Mouse (Mus musculus) left cerebral cortex, adult 11 months (tissue): ENCODE data around the gene 1810009A15Rik.
"Not testable (repeated sequence)": the region's sequence is repeated elsewhere in the genome, so short reads cannot be mapped to it uniquely, and the experiment has no call there.

Experiments used
- DNase-seq: peaks from one replicate; pipeline ENCODE4 v3.0.0; 2022; ENCODE audit warnings: low spot score

The 1810009A15Rik gene

DNA sequence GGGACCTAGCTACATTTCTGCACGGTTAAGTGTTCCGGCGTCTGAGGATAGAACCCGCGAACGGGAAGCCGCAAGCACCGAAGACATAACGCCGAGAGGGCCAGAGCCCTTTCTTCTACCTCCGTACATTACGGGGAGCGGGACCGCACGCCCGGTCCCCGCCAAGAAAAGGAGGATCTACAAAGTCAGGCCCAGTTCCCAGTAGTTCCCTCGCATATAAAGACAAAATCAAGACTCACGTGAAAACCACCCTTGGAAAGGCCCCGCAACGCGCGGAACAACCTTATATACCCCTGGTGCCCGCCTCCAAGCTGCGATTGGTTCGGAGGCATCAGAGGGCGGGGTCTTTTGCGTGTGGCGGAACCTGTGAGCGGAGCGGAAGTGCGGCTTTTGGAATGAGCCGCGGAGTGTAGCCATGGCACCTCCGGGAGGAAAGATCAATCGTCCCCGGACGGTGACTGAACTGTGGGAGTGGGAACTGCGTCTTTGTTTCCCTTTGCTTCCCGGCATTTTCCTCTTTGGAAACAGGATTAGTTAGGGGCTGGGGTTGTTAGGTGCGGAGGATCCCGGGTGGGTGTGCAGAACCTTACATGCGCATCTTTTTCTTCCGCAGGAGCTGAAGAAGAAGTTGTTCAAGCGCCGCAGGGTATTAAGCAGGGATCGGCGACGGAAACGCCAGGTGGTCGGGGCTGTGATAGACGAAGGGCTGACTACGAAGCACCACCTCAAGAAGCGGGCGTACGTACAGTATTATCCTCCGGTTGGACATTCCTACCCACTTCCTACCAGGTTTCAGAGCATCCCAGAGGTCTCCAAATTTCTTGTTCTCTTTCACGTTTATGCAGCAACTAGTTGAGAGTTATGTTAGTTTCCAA is at the start of gene 1810009A15Rik, which contains the start of gene Gm49416:
TSS of gene 1810009A15Rik (plus strand) at position 343 of the 875 bp plus-strand sequence.
TSS of gene Gm49416 (plus strand) at position 416 of the 875 bp plus-strand sequence.
- peak; percentile 89 for DNase-seq

DNA sequence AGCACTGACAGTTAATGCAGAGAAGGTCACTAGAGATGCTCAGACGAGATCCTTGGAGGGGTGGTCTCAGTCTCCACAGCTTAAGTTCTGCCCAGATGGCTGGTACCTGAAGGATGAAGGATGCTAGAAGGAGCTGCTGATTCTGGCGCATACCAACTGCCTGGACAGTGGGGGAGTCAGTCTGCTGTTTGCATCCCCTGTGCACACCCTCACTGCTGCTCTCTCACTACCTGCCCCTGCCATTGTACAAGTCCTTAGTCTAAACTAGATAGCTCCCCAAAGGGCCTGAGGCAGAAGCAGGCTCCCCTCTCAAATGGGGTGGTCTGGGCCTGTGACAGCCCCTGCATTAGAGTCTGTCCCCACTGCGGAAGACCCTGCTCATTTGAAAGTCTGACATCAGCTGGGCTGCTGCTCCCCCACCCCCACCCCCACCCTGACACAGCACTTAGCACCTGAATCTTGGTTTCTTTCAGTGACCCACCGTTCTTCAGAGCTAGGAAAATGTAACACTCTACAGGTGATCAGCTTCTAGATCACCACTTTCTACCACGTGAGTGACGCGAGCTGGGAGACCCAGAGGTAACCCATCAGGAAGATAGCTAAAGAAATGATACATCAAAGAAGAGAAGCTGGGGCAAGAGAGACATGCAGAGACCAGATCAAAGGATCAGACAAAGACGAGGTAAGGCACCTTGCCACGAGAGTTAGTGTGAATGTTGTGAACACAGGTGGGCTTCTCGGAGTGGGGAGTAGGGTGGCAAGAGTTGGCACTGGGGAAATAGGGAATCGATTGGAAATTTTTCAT is 49.3 kb upstream of the 1810009A15Rik start, which contains the start of gene Gng3:
TSS of gene Gng3 (minus strand) at position 92 of the 805 bp plus-strand sequence.
- DNase-seq, result peak; percentile 81

DNA sequence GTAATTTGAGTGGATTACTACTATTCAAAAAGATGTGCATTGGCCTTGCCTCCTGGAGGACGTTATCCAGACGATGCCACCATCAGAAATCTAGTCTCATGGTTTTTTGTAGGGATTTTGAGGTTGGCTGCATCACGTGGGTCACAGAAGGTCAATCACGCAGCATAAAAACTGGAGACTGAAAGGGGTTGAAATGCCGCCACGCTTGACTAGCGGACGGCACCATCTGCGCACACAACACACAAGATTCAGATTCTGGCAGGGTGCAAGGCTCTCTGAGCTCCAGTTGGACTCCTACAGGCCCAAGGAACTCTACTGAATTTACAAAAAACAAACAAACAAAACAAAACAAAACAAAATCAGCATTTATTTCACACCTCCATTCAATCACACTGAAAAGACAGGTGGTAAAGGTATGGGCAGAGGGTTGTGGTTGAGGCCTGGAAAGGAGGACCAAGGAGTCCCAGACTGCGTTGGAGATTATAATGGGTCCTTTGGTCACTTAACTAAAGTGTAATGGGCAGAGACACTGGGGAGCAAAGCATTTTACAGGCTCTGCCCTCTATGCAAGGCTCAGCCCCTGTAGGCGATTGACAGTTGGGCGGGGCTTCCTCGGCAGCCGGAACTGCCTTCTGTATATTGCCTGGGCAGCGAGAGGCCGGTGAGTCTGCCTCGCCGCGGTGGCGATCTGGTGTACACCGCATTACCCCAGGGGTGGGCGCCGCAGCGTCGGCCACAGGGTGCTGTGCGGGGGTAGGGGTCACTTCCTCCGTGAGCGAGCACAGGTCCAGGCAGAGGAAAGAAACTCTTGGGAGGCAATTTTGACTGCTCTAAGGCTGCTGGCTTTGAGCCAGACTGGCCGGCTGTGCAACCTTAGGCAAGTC is 48.5 kb upstream of the 1810009A15Rik start:
- DNase-seq, result no peak

DNA sequence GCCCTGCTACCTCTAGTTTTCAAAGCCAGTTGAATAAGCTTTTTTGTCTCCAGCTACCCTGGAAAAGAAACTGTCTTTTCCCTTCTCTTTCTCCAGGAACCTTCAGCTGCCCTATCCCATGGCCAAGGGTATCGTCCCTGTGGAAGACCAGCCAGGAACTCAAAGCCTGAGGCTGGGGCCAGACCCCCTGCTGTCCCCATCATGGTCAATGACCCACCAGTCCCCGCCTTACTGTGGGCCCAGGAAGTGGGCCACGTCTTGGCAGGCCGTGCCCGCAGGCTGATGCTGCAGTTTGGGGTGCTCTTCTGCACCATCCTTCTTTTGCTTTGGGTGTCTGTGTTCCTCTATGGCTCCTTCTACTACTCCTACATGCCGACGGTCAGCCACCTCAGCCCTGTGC is 47.6 kb upstream of the 1810009A15Rik start:
- DNase-seq, result no peak

DNA sequence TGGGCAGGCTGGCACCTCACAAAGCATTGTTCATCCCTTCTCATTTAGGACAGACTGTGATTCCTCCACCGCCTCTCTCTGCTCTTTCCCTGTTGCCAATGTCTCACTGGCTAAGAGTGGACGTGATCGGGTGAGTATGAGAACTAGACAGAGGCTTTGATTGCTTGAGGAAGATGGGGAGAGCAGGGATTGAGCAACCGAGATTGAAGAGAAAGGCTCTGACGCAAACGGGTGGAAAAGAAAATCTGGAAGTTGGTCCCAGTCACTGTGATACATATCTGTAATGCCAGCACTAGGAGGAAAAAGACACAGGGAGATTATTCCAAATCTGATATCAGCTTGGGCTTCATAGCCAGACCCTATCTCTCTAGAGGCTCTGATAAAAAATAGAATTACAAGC is 45.7 kb upstream of the 1810009A15Rik start:
- no peak for DNase-seq

DNA sequence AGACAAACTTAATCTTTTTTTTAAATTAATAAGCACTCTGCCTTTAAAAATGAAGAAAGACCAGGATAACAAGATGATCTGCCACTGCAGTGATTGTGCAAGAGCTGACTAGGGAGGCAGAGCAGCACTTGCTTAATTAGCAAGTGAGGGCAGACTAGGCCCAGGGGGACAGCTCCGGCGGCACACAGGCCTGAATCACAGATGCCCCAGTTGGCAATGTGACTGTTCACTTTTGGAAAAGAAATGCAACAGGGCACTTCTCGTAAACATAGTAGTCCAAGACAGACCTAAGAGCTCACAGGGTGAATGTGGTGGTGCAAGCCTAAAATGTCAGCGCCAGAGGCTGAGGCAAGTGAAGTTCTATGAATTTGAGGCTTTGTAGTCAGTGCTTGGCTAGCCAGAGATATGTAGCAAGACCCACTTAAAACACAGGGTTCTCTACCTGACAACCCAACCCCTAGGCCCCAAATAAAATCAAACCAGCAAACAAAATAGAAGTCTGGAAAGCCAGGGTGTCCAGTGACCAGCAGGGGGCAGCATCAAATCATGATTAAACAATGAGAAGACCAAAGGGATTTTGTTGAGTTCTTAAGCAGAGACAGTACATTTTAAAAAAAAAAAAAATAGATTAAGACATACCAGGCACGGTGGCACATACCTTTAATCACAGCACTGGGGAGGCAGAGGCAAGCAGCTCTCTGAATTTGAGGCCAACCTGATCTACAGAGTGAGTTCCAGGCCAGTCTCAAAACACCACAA is 44.1 kb upstream of the 1810009A15Rik start:
- DNase-seq, result no peak

DNA sequence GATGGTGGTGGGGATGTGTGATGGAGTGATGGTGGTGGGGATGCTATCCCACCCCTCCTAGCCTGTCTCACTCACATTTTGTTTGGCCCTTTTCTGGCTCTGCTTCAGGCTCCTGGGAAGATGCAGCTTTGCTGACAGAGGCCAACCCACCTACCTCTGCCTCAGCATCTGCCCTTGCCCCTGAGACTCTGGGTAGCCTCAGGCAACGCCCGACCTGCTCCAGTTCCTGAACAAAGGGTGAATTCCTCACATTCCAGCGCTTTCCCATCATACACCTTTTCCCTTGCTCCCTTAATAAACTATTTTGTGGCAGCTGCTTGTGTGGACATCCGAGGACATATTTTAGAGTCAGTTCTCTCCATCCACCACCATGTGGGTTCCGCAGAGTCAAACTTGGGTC is 40.3 kb upstream of the 1810009A15Rik start:
- DNase-seq, result no peak

DNA sequence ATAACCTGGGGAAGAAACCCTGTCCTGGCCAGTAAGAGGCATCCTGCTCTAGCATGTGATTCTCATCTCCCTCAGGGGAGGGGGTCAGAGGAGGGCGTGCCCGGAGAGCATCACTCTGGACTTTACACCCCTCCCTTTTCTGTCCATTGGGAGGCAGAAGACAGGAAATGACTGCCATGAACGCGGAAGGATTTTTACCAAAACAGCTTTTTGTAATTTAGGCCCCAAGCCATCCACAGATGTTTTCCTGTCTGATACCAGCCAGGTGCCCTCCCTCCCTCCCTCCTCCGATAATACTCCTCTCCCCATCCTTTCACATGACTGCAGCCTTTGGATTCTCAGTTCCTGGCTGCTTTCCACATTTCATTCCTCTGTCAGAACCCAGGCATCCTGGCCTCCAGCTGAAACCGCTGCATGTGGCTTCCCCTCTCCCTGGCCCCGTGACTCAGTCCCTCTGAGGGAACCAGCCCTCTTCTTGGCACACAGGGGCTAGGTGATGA is 38.2 kb upstream of the 1810009A15Rik start, which contains the start of gene Lrrn4cl:
TSS of gene Lrrn4cl (plus strand) at position 367 of the 500 bp plus-strand sequence.
- no peak for DNase-seq

DNA sequence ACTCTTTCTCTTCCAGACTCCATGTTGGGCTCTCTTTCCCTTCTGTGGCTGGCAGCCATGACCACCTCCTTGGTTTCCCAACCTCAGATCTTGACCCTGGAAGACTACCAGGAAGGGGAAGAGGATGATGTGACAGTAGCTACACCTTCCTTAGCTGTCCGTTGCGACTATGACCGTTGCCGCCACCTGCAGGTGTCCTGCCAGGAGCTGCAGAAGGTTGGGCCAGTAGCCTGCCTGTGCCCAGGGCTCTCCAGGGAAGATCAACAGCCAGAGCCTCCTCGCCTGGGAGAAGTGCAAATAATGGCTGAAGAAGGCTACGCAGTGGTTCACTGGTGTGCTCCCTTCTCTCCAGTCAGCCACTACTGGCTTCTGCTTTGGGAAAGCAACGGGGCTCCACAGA is 37.0 kb upstream of the 1810009A15Rik start:
- DNase-seq, result no peak

DNA sequence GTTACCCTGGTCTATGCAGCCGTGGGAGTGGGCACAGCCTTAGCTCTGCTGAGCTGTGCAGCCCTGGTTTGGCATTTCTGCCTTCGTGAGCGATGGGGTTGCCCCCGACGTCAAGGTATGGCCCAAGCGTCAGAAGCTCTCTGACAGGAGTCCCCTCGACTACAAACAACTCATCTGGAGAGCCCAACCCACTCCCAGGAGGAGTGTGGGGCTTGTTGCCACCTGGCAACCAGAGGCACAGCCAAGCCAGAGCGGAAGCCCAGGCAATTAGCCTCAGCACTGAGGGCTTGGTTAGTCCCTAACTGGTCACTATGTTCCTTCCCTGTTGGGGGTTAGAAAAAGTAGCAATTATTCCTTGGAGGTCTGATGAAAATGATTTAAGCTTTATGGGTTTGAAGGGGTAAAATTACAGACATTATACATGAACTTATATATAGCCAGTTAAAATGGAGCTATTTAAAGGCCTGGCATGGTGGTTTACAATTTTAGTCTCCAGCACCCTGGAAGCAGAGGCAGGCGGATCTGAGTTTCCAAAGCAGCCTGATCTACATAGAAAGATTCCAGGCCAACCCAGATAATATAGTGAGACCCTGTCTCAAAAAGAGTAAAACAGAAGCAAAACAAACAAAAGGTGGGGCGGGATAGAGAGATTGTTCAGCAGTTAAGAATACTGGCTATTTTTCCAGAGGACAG is 36.3 kb upstream of the 1810009A15Rik start:
- DNase-seq, result no peak

DNA sequence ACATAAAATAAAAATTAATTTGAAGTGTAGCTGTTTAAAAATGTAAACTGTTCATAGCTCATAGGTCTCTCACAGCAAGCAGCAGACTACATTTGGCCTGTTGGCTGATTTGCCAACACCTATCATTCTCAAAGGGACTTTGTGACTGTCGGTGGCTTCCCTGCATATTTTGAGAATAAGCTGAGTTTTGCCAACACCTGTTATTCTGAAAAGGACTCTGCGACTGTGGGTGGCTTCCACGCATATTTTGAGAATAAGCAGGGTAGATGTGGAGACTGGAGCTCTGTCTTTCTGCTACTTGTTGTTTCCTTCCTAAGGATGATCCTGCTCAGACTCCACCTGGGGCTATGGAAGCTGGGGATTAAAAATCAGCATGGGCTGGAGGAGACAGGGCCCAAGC is 35.5 kb upstream of the 1810009A15Rik start:
- DNase-seq, result no peak

DNA sequence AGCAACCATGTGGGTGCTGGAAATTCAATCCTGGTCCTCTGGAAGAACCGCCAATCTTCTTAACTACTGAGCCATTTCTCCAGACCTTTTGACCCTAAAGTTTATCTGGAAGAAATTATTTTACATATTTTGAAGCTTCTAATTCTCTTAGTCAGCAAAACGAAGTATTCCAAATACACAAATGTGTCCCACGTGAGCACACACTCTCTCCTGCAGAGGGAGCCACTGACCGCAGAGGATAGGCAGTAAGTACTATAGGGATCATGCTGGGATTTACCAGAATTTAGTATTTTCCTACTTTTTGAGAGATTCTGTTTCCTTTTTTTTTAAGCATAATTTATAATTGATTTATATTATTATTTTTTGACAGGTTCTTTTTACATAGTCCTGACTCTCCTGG is 31.0 kb upstream of the 1810009A15Rik start:
- DNase-seq, result no peak

DNA sequence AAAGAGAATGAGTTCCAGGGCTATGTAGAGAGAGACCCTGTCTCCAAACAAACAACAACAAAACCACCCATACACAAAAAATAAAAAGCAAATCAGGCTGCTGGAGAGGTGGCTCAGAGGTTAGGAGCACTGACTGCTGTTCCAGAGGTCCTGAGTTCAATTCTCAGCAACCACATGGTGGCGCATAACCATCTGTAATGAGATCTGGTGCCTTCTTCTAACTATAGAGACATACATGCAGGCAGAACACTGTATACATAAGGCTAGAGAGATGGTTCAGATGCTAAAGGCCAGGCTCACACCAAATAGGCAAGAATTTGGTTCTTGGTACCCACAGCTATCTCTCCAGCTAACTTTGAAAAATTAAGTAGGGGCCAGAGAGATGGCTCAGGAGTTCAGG is 29.6 kb upstream of the 1810009A15Rik start:
- no peak for DNase-seq

DNA sequence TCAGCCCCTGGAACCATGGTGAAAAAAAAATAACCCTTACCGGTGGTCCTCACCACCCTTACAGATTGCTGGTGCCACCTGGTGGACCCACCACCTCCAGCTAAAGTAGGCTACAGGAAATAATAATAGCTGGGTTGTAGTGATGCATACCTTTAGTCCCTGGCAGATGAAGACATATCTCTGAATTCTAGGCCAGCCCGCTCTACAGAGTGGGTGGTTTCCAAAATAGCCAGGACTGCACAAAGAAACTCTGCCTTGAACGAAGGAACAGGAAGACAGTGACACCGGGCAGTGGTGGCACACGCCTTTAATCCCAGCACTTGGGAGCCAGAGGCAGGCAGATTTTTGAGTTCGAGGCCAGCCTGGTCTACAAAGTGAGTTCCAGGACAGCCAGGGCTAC is 24.4 kb upstream of the 1810009A15Rik start:
- DNase-seq, result no peak

DNA sequence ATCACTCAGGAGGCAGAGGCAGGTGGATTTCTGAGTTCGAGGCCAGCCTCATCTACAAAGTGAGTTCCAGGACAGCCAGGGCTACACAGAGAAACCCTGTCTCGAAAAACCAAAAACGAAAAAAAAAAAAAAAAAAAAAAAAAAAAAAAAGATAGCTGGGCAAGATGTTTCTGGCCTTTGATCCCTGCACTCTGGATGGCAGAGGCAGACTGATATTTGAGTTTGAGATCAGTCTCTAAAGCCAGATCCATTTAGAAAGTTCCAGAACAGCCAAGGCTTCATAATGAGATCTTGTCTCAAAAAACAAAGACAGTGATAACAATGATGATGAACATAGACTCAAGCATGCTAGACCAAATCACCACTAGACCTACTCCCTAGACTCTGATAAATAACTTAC is 18.3 kb upstream of the 1810009A15Rik start:
- DNase-seq, result not testable (repeated sequence)

DNA sequence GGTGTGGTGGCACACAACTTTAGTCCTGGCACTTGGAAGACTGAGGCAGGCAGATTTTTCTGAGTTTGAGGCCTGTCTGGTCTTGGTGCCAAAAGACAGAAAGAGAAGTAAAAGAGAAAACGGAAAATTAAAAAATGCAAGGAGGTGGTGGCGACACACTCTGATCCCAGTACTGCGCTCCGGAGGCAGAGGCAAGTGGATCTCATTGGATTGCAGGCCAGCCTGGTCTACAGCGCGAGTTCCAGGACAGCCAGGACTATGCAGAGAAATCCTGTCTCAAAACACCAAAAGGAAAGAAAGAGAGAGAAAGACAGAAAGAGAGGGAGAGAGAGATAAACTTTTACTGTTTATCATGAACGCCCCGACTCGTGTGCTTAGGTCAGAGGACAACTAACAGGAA is 17.8 kb upstream of the 1810009A15Rik start:
- DNase-seq, result no peak

DNA sequence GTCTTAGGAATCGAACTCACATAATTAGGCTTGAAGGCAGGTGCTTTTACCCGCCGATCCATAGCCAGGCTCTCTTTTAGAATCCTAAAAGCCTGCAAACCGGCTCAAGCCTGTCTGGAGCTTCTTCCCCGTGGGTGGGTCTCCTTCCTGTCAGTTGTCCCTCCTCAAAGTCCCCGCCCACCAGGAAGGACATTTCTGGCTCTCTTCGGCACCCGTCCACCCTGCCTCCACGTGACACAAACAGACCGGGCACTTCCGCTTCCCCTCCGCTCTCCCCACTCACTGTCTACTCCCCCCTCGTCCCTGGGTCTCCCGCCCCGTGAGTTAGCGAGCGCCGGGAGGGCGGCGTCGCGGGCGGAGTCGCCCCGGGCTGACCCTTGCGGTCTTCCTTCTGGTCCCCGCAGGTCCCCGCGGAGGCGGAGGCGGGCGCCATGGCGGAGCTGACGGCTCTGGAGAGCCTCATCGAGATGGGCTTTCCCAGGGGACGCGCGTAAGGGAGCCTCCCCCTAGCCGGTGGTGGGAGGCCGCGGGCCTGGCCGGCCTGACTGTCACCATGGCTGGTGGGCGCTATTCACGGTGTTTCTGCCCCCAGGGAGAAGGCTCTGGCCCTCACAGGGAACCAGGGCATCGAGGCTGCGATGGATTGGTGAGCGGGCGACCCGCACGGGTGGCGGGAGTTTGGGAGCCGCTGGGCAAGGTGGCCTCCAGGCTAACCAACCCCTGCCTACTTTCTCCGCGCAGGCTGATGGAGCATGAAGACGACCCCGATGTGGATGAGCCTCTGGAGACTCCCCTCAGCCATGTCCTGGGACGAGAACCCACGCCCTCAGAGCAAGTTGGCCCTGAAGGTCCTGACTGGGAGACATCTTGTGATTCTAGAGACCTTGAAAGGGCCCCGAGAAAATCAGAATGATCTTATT is 17.1 kb upstream of the 1810009A15Rik start, which contains the start of gene Ubxn1:
TSS of gene Ubxn1 (plus strand) at position 230 of the 920 bp plus-strand sequence.
- peak; percentile 97 for DNase-seq

DNA sequence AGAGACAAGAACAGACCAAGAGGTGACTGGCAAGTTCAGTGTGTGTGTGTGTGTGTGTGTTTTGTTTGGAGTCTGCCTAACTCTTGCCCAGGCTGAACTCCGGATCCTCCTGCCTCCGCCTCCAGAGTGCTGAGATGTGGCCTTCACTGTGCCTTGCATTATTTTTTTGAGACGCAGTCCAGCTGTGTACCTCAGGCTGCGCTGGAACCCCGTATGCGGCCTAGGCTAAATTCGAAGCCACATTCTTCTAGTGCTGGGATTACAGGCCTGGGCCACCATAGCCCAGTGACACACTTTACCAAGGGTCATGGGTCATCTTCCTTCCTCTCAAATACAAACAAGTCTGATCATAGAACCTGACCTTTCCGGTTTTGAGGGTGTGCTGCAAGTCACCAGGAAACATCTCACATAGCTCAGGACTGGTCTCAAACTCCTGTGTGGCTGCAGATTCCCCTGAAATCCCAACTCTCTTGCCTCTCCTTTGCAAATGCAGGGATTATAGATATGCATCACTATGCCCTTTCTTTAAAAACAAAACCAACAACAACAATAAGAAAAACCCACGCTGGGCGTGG is 16.3 kb upstream of the 1810009A15Rik start:
- DNase-seq, result no peak

DNA sequence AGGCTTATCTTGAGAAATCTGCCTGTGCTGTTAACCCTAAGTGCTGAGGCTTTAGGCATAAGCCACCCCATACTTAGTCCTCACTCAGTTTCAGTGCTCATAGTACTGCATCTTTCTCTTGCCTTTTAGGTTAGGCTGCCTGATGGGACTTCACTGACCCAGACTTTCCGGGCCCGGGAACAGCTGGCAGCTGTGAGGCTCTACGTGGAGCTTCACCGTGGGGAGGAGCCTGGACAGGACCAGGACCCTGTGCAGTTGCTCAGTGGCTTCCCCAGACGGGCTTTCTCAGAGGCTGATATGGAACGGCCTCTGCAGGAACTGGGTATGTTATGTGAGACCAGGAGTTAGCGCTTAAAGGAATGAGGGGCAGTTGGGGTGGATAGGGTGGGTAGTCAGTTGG is 13.6 kb upstream of the 1810009A15Rik start:
- no peak for DNase-seq
